1 mouse cellular context compared by ENCODE assay signal in genomic region chr11:76178726-76179494, GRCm38 (mm10).
TF ChIP-seq lines count a peak whose summit lies in the region.

No protein-coding gene starts in this region.

TF ChIP-seq in MEL, 35 proteins besides CTCF, POLR2A, EP300 and RAD21 (continued from another document):
- TF ChIP-seq MAX (IDR thresholded peaks at IDR 0.05; ENCODE audit: low read length) (no peak), CHD2 (IDR thresholded peaks at IDR 0.05; ENCODE audit: low read length) (no peak), UBTF (IDR thresholded peaks at IDR 0.05; ENCODE audit: borderline replicate concordance, insufficient read depth, low read depth, low read length) (no peak), NRF1 (IDR thresholded peaks at IDR 0.05; ENCODE audit: insufficient read depth, low read depth, low read length, poor library complexity, severe bottlenecking) (peak; percentile 82), SMC3 (IDR thresholded peaks at IDR 0.05; ENCODE audit: low read depth, low read length) (peak; percentile 12; the same call in 1 of the 2 replicates), USF1 (IDR thresholded peaks at IDR 0.05; ENCODE audit: low read depth, low read length) (no peak), TBP (IDR thresholded peaks at IDR 0.05; ENCODE audit: low read depth, low read length) (peak; percentile 61; the same call in 1 of the 2 replicates)
